Mouse (Mus musculus): Measurements from ENCODE around the gene Gm44965. TPM values are rescaled to one million over a fixed set of nuclear protein-coding genes. Genes with fewer than 3 reads are reported as not detected.

Gm44965 gene
- polyA plus RNA-seq, 1 experiment: 0.42 TPM

DNA sequence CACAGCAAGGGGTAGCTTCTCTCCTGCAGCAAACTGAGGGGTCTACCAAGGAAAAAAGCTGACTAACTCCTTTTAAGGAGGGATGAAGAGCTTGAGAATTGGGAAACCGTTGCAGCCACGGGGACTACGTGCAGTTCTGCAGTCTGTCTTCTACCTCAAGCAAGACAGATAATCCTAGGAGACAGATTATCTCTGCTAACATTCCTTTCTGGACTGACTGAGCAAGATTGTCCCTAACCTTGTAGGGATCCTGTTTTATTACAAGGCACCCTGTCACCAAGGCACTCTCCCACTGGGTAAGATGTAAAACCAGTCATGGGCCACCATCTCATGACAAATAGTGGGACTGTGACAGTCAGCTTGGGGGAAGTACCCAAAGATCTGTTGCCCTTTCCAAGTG, 12.5 kb upstream of the Gm44965 start:
- Histone ChIP-seq H3K27ac (ENCODE audit: insufficient read depth, low read depth, low read length) (no peak overlapping the region), H3K27me3 (replicated peaks; ENCODE audit: control insufficient read depth, insufficient read depth, low read length) (no peaks in the 10 kb centered on the region), H3K4me3 (ENCODE audit: insufficient read depth, low read depth, low read length) (no peak overlapping the region), H3K36me3 (ENCODE audit: control insufficient read depth, insufficient read depth, low read length) (no peaks in the 10 kb centered on the region), H3K4me1 (ENCODE audit: control insufficient read depth, insufficient read depth, low read length) (peaks cover 4% of the 10 kb centered on the region; the same call in 1 of the 2 replicates)
- WGBS: 74% methylated on average over 3 of the region's 3 CpGs
- TF ChIP-seq CTCF (conservative IDR thresholded peaks at IDR 0.05; ENCODE audit: insufficient read depth, insufficient read length, low read depth, low read length) (no peak), POLR2A (IDR thresholded peaks at IDR 0.05; ENCODE audit: low read depth, low read length) (no peak)
- DNase-seq: no peak

DNA sequence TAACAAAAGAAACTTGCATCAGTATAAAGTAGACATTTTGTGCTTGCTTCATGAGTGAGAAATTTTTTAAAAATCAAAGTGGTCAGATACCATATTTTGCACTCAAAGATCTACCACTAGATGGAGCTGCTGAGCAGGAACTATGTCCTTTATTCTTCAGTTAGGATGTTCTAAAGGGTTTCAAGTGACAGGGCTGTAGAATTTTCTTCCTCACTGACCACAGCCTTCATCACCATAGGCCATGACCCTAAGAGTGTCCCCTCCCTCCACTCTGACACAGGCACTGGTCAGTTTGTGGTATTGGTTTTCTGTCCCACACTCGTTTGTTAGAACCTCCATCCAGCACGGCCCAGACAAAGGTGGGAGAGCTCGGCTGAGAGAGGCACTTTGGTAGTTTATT, 11.7 kb upstream of the Gm44965 start:
- DNase-seq: peak; percentile 70
- 78% methylated on average over 3 of the region's 3 CpGs for WGBS

DNA sequence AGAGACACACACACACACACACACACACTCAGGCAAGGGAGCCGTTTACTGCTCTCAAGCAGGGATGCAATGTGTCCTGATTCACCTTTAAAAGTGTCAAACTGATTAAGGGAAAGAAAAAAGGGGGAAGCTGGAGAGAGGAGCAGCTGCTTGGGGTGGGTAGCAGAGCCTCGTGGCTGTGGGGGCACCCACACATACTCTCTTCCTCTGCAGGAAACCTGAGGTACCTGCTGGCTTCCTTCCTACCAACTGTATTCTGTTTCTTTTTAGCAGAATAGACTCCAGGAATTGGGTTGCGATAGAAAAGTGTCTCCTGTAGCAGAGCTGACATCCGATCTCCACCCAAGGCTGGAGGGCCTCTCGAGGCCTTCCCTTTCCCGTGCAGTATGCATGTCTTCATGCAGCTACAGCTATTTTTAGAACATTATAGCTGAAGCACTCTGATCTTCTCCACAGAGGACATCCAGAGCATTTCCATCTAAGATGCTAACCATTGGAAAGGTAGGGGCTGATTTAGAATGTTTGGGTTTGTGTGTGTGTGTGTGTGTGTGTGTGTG, 4.5 kb upstream of the Gm44965 start, which contains the start of gene Gm45021:
TSS of gene Gm45021 (plus strand) at position 417 of the 557 bp plus-strand sequence.
- H3K27ac ChIP-seq (ENCODE audit: insufficient read depth, low read depth, low read length): no peak within 1 kb of the TSS

More for the DNA sequence above, 11.7 kb upstream of the Gm44965 start:
- Histone ChIP-seq H3K4me1 (ENCODE audit: control insufficient read depth, insufficient read depth, low read length) (peaks cover 4% of the 10 kb centered on the region; the same call in 1 of the 2 replicates), H3K4me3 (ENCODE audit: insufficient read depth, low read depth, low read length) (no peak overlapping the region), H3K27me3 (replicated peaks; ENCODE audit: control insufficient read depth, insufficient read depth, low read length) (no peaks in the 10 kb centered on the region), H3K36me3 (ENCODE audit: control insufficient read depth, insufficient read depth, low read length) (no peaks in the 10 kb centered on the region), H3K27ac (ENCODE audit: insufficient read depth, low read depth, low read length) (no peak overlapping the region)
- TF ChIP-seq CTCF (conservative IDR thresholded peaks at IDR 0.05; ENCODE audit: insufficient read depth, insufficient read length, low read depth, low read length) (peak; percentile 23; the same call in 1 of the 2 replicates), POLR2A (IDR thresholded peaks at IDR 0.05; ENCODE audit: low read depth, low read length) (no peak)

DNA sequence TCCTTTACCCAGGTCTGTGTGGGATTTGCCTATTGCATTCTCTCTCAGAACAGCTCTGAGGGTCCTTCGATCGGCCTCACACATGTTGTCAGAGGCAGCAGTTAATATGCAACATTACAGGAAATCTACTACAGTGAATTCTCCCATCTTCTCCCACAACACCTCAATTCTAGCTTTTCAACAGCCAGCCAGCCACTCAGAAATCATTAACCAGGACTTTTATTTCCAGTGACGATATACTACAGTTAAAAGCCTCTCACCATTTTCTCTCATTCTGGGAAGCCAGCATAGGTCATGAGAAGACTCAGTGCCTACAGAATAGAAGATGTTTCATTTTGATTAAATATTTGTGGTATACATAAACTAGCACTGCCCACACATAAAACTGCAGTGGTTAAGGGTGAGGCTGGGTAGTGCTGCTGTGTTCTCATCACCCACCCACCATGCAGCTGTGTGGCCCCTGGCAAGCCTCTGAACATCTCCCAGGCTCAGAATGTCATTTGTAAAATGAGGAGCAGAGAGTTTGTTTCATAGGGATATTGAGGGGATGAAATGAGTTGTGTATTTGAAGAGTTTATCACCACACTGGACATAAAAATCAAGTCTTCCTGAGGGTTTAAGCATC, 2.4 kb upstream of the Gm44965 start:
- peaks cover 16% of the 10 kb centered on the region for H3K4me1 ChIP-seq (ENCODE audit: control insufficient read depth, insufficient read depth, low read length)
- H3K36me3 ChIP-seq (ENCODE audit: control insufficient read depth, insufficient read depth, low read length): no peaks in the 10 kb centered on the region
- H3K27ac ChIP-seq (ENCODE audit: insufficient read depth, low read depth, low read length): peak overlapping the region; percentile 6
- 22% methylated on average over 3 of the region's 3 CpGs for whole genome bisulfite sequencing
- TF ChIP-seq POLR2A (IDR thresholded peaks at IDR 0.05; ENCODE audit: low read depth, low read length): no peak
- no peak for TF ChIP-seq CTCF (conservative IDR thresholded peaks at IDR 0.05; ENCODE audit: insufficient read depth, insufficient read length, low read depth, low read length)
- no peaks in the 10 kb centered on the region for H3K27me3 ChIP-seq (replicated peaks; ENCODE audit: control insufficient read depth, insufficient read depth, low read length)
- peak; percentile 66 for DNase-seq
- H3K4me3 ChIP-seq (ENCODE audit: insufficient read depth, low read depth, low read length): no peak overlapping the region

More for the DNA sequence above, 4.5 kb upstream of the Gm44965 start, which contains the start of gene Gm45021:
- WGBS: 45% methylated on average over 6 of the region's 6 CpGs
- TF ChIP-seq POLR2A (IDR thresholded peaks at IDR 0.05; ENCODE audit: low read depth, low read length) (no peak), CTCF (conservative IDR thresholded peaks at IDR 0.05; ENCODE audit: insufficient read depth, insufficient read length, low read depth, low read length) (no peak)
- no peak within 1 kb of the TSS for H3K4me3 ChIP-seq (ENCODE audit: insufficient read depth, low read depth, low read length)
- H3K36me3 ChIP-seq (ENCODE audit: control insufficient read depth, insufficient read depth, low read length): no peaks in the 10 kb centered on the region
- no peaks in the 10 kb centered on the region for H3K27me3 ChIP-seq (replicated peaks; ENCODE audit: control insufficient read depth, insufficient read depth, low read length)
- peaks cover 11% of the 10 kb centered on the region; the same call in 1 of the 2 replicates for H3K4me1 ChIP-seq (ENCODE audit: control insufficient read depth, insufficient read depth, low read length)
- DNase-seq: no peak

DNA sequence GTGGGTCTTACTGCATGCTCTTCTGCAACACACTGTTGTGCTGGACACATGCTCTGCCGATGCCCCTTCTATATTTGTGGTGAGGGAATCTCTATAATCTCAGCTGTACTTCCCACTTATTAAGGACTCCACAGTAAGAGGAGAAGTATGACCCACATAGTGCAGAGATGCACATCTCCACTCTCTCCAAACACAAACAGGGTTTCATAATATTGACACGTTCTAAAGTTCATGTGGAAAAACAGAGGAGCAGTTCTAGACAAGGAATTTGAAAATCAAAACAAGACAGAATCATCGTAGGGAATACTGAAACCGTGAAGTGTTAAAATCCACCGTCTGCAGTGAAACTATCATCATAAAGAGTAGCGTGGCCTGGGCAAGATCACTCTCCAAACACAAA, 1.9 kb upstream of the Gm44965 start:
- Histone ChIP-seq H3K27me3 (replicated peaks; ENCODE audit: control insufficient read depth, insufficient read depth, low read length) (no peaks in the 10 kb centered on the region), H3K36me3 (ENCODE audit: control insufficient read depth, insufficient read depth, low read length) (no peaks in the 10 kb centered on the region), H3K4me3 (ENCODE audit: insufficient read depth, low read depth, low read length) (no peak overlapping the region), H3K4me1 (ENCODE audit: control insufficient read depth, insufficient read depth, low read length) (peaks cover 16% of the 10 kb centered on the region), H3K27ac (ENCODE audit: insufficient read depth, low read depth, low read length) (no peak overlapping the region)
- WGBS: 83% methylated on average over 6 of the region's 6 CpGs
- no peak for TF ChIP-seq POLR2A (IDR thresholded peaks at IDR 0.05; ENCODE audit: low read depth, low read length)
- TF ChIP-seq CTCF (conservative IDR thresholded peaks at IDR 0.05; ENCODE audit: insufficient read depth, insufficient read length, low read depth, low read length): no peak
- DNase-seq: no peak

DNA sequence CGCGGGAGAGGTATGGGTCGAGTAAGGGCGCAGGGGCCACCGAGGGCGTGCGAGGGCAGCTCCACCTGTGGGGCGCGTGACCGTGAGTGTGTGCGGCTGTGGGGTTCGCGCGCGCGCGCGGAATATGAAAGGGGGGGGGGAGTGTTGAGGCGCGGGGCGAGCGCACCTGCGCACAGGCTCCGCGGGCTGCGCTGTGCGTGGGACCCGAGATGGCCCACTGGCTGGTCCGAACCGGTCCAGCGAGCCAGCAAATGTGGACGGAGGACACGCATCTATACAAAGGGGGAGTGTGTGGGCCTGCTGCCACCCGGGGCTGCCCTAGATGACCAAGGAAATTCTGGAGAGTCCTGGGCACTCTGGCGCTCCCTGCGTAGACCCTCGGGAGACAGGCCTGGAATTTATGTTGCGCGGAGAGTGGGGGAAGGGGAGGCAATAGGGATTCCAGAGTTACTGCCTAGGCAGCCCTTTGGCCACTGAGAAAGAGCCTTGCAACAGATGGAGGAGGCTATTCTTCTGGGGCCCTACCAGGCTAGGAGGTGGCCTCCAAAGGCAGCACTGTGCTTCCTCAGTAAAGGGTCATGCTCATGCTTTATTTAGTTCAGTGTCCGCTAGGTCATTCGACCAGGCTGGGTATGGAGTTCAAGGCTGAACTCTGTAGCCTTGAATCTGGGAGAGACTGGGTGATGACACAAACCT, 450 bp downstream of the Gm44965 start:
- DNase-seq: peak; percentile 76
- TF ChIP-seq CTCF (conservative IDR thresholded peaks at IDR 0.05; ENCODE audit: insufficient read depth, insufficient read length, low read depth, low read length): no peak
- no peak for TF ChIP-seq POLR2A (IDR thresholded peaks at IDR 0.05; ENCODE audit: low read depth, low read length)
- WGBS: under 1% methylated on average over 40 of the region's 41 CpGs
- peak overlapping the region; percentile 97 for H3K4me3 ChIP-seq (ENCODE audit: insufficient read depth, low read depth, low read length)
- peaks cover 2% of the 10 kb centered on the region for H3K36me3 ChIP-seq (ENCODE audit: control insufficient read depth, insufficient read depth, low read length)
- H3K4me1 ChIP-seq (ENCODE audit: control insufficient read depth, insufficient read depth, low read length): peaks cover 16% of the 10 kb centered on the region
- no peaks in the 10 kb centered on the region for H3K27me3 ChIP-seq (replicated peaks; ENCODE audit: control insufficient read depth, insufficient read depth, low read length)
- H3K27ac ChIP-seq (ENCODE audit: insufficient read depth, low read depth, low read length): peak overlapping the region; percentile 97

DNA sequence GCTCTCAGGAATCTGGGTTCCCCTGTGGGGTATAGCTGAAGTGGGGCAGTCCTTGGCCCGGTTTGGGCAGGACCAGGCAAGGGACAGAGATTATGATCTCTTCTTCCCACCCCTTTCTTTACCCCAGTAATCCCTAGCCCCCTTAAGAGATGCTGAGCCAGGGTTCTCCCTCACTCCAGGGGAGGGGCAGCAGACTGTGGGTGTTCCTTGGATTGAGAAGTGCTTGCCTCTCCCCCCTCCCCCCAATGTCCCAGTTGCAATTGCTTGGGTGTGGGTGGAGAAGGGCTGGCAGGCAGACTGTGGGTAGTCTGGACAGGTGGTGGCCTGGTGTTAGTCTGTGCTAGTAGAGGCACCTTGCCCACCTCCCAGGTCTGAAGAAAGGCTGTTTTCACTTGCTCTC, 1.5 kb downstream of the Gm44965 start:
- Histone ChIP-seq H3K36me3 (ENCODE audit: control insufficient read depth, insufficient read depth, low read length) (peaks cover 2% of the 10 kb centered on the region), H3K27me3 (replicated peaks; ENCODE audit: control insufficient read depth, insufficient read depth, low read length) (no peaks in the 10 kb centered on the region), H3K4me1 (ENCODE audit: control insufficient read depth, insufficient read depth, low read length) (peaks cover 18% of the 10 kb centered on the region), H3K4me3 (ENCODE audit: insufficient read depth, low read depth, low read length) (peak overlapping the region; percentile 97), H3K27ac (ENCODE audit: insufficient read depth, low read depth, low read length) (0 out of 2 replicates have a peak overlapping the region, but pooled peaks have one; percentile 5)
- no peak for TF ChIP-seq CTCF (conservative IDR thresholded peaks at IDR 0.05; ENCODE audit: insufficient read depth, insufficient read length, low read depth, low read length)
- no peak for TF ChIP-seq POLR2A (IDR thresholded peaks at IDR 0.05; ENCODE audit: low read depth, low read length)
- WGBS: 29% methylated on average over 1 of the region's 1 CpGs
- peak; percentile 36 for DNase-seq
